Mouse (Mus musculus) left cerebral cortex, postnatal 4 days (tissue): ENCODE measurements around the gene Pik3r1. TPM values are rescaled to one million over a fixed set of nuclear protein-coding genes. Genes with fewer than 3 reads are reported as not detected.
A peak's percentile ranks its signal among the peaks of the same experiment; 100 is the strongest.

Experiments
- DNase-seq: peaks from one replicate; pipeline ENCODE4 v3.0.0-alpha.2; 2022
- intact Hi-C: fragments of 180-260 bp; cut with DNase I; formaldehyde crosslinking; loops from one replicate; pipeline ENCODE4 v1.15.1; 2025
- total RNA-seq, 2 experiments: library from RNA; stranded (reverse); gene quantifications; 2 replicates each; pipeline ENCODE4 v1.2.3; 2021

Gene Pik3r1
- total RNA-seq, 2 experiments from 2014 or later: 188 to 214 TPM

DNA sequence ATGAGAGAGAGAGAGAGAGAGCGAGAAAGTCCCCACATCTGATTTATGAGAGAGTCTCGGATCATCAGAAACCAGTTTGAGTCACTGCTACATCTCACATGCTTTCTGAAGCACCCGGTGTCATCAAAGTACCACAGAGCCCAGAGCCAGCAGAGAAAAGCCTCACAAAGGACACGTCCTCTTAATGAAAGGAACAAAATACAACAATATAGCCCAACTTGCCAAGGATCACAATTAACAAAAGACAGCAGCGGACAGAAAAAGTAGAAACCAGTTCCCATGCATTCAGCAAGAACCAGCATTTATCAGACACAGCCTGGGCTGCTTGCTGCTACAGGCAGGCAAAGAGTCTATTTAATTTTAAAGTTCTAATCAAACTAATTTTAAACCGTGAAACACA lies 76.3 kb downstream of the Pik3r1 start:
- intact Hi-C loops: loop anchor here (5.0 to 10.0 kb wide), 4 partner anchors 187 to 799 kb away; no protein-coding TSS in a partner anchor
- DNase-seq: no peak

DNA sequence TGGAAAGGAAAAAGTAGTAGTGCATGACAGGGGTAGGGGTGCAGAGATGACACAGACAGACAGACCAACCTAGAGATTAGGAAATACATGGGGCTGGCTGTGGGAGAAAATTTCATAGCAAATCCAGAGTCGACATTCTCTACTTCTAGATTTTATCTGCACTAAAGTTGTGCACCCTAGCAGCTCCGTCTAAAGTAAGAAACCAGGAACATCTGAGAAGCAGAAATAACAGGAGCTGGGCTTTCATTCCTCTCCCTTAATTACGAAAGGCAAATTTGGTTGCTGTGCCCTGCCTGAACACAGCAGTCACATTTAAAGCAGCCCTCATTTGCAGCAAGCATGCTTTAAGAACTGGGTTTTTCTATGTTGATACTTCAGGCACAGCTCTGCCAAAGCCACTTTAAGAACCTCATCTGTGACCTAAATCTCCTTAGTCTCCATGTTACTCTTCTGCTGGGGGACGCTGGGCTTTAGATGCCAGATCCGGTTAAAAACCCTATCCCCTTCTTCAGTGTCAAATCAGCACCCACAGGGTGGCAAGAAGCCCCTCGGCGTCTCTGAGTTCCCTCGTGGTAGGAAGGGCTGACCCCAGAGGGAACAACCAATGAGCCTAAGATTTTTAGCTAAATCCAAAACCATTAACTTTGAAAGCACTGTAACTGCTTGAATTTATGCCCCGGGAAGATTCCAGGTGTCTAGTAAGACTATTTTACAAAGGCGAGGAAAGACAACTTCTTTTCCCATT lies 76.9 kb downstream of the Pik3r1 start:
- intact Hi-C loops: loop anchor here (5.0 to 10.0 kb wide), 4 partner anchors 186 to 799 kb away; no protein-coding TSS in a partner anchor
- no peak for DNase-seq

GRCm38 (mm10) chr13:101690167-101690566 lies 77.8 kb downstream of the Pik3r1 start:
- intact Hi-C loops: loop anchor here (5.0 to 10.0 kb wide), 4 partner anchors 185 to 798 kb away; no protein-coding TSS in a partner anchor

GRCm38 (mm10) chr13:101686256-101686655 lies 81.8 kb downstream of the Pik3r1 start:
- intact Hi-C loops: no loop called here
- no peak for DNase-seq

More at GRCm38 (mm10) chr13:101690167-101690566, 77.8 kb downstream of the Pik3r1 start:
- no peak for DNase-seq

- intact Hi-C loops: no loop called here
- no peak for DNase-seq
Observed at GRCm38 (mm10) chr13:101684706-101685105, 83.3 kb downstream of the Pik3r1 start.

- no peak for DNase-seq
- intact Hi-C loops: no loop called here
Observed at GRCm38 (mm10) chr13:101682378-101682777, 85.6 kb downstream of the Pik3r1 start.

- DNase-seq: no peak
- intact Hi-C loops: no loop called here
Observed at GRCm38 (mm10) chr13:101680083-101680482, 87.9 kb downstream of the Pik3r1 start.

DNA sequence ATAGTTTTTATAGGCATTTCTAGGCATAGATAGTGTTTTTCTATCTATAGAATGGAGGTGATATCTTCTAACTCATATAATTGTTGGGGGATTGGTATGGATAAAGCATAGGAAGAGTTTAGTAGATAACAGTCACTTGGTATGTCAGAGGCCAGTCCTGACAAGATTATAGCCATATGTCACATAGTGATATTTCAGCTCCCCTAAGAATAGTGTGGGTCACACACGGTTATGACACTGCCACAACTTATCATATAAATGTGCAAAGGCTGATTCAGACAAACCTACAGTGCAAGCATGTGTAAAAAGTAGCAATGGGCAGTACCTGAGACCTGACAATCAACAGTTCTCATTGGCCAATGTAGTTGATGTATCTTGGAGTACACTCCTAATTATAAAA lies 89.0 kb downstream of the Pik3r1 start:
- DNase-seq: no peak
- intact Hi-C loops: no loop called here

GRCm38 (mm10) chr13:101678036-101678435 lies 90.0 kb downstream of the Pik3r1 start:
- no peak for DNase-seq
- intact Hi-C loops: no loop called here

DNA sequence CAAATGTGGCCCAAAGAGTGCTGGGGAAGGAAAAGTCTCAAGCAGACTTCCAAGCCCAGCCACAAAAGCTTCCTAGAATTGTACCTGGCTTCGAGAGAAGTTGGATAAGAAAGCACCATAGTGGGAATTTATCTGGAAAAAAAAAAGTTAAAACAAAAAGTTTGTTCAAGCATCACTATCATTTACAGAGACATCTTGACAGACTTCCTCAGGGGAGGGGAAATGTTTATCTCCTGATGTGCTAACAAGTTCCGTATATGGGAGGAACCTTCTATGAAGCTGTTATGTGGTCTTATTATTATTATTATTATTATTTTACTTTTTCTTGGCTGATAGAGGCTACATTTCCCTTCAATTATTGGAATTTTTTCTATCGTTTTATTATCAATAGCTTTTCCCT lies 94.1 kb downstream of the Pik3r1 start:
- DNase-seq: no peak
- intact Hi-C loops: no loop called here

GRCm38 (mm10) chr13:101668859-101669258 lies 99.2 kb downstream of the Pik3r1 start:
- intact Hi-C loops: no loop called here
- no peak for DNase-seq

DNA sequence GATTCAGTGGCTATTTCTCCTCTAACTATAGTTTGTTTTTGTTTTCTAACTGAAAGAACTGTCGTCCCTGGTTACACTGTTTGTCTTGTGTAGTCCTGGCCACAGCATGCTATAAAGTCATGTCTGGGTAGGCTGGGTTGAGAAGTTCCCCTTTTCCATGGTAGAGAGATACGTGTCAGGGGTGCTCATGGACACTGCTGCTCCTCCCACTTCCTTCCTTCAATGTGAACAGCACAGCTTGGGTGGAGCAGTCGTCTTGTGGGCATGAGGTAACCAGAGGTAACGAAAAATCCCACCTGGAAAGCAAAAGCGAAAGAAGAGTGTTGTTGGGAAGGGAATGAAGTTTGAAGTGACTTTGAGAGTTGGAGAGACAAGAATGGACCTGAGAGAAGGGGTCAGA lies 104.0 kb downstream of the Pik3r1 start:
- intact Hi-C loops: no loop called here

DNA sequence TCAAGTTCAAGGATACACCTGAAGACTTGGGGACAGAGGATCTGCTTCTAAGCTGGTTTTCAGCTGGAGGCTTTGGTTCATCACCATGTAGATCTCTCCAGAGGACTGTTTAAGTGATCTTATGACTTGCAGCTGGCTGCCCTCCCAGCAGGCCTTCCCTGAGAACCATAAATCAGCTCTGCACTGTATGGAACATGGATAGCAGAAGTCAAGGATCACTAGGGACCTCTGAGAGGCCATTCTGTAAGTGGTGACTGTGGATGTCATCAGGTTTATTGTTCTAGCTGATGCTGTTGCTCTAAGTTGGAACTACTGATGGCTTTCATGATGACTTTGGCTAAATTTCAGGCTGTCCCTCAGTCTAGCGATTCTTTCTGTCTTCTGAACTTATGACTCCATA lies 105.1 kb downstream of the Pik3r1 start:
- intact Hi-C loops: no loop called here
- no peak for DNase-seq

More for the DNA sequence above, 104.0 kb downstream of the Pik3r1 start:
- DNase-seq: no peak

- intact Hi-C loops: no loop called here
Observed at GRCm38 (mm10) chr13:101661567-101661966, 106.5 kb downstream of the Pik3r1 start.

DNA sequence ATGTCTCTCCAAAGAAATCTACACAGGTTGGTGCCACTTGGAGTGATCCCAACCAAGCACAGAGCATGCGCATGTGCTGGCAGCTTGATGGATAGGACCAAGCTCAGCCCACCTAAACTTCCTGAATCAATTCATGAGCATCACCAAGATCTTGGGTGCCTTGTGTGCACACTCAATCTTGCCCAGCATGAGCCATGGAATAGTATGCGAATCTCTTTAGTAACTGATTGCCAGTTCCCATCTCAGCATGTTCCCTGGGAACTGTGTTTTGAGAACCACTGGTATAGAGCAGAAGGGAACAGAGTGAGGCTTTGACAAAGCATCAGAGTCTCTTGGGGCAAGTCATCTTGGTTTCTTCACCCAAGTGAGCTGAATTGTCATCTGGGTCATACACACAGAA lies 107.8 kb downstream of the Pik3r1 start:
- intact Hi-C loops: no loop called here
- no peak for DNase-seq

More at GRCm38 (mm10) chr13:101661567-101661966, 106.5 kb downstream of the Pik3r1 start:
- no peak for DNase-seq

DNA sequence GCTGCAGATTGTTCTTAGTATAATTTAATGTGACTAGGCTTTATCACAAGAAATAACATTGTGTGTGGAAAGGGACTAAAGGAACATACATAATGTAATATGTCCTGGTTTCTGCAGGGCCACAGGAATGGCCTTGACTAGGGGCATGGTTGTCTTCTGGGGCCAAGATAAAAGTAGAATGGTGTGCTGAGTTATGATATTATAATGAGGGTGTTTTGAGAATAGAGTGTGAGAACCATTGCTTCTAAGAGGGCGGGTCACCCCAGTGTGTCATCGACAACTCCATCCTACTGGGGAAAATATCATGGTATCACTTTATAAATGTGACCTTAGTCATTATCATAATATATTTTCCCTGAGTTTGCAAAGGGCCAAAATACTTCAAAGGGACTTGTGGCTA lies 115.9 kb downstream of the Pik3r1 start:
- intact Hi-C loops: no loop called here
- no peak for DNase-seq

- no peak for DNase-seq
- intact Hi-C loops: no loop called here
Observed at GRCm38 (mm10) chr13:101641632-101642031, 126.4 kb downstream of the Pik3r1 start.

- DNase-seq: no peak
Observed at GRCm38 (mm10) chr13:101635837-101636236, 132.2 kb downstream of the Pik3r1 start.

DNA sequence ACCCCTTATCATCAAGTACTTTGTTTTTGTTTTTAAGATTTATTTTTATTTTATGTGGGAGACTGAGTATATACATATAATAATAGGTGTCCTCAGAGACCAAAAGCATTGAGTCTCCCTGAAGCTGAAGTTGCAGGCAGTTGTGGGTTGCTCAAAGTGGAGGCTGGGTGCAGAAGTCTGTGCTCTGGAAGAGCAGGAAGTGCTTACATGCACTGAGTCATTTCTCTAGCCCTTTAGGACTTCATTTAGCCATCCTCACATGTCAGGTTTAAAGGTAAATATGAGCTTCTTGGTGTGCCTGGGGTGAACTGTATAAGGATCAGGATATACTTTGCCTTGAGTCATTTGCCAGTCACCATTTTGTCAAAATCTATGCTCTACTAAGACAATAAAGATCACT lies 133.6 kb downstream of the Pik3r1 start:
- DNase-seq: no peak

More at GRCm38 (mm10) chr13:101635837-101636236, 132.2 kb downstream of the Pik3r1 start:
- intact Hi-C loops: no loop called here

DNA sequence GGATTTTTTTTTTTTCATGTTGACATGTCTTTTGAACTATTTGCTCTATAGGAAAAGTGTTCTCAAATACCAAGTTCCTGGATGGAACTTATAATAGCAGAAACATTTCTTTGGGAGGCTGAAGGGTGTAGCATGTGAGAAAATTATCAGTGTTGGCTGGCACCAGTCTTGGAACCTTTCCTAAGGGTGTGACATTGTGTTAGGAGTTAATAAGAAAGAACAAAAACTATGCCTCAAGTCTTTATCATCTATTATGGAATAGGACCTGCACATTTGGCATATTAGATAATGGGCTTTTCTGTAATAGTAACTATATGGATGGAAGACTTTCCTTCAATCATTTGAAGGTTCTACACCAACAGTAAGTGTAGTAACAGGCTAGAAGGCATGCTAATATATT lies 134.4 kb downstream of the Pik3r1 start:
- intact Hi-C loops: no loop called here
- no peak for DNase-seq

More for the DNA sequence above, 133.6 kb downstream of the Pik3r1 start:
- intact Hi-C loops: no loop called here

DNA sequence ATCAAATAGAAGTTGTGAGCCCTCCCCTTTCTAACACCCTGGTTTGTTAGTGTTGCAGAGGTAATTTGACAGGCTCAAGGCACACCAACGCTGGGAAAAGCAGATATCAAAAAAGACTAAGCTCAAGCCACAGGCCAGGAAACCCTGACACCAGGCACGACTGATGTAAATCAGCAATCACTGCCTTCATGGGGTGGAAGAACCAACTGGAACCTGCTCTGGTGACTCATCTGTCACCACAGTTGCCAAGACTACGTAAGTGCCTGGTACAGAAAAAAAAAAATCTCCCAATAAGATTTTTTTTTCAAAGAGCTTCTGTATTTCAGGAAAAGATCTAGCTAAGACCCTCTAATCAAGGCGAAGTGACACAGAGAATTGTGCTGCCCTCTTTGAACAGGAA lies 135.2 kb downstream of the Pik3r1 start:
- intact Hi-C loops: no loop called here
- no peak for DNase-seq

GRCm38 (mm10) chr13:101631561-101631960 lies 136.5 kb downstream of the Pik3r1 start:
- intact Hi-C loops: no loop called here
- peak; percentile 50 for DNase-seq
